Mouse (Mus musculus): Measurements from ENCODE around the gene Hist1h2bb. TPM values are rescaled to one million over a fixed set of nuclear protein-coding genes. Genes with fewer than 3 reads are reported as not detected.

Gene Hist1h2bb
- total and polyA plus RNA-seq, 3 experiments: 0.53 to 2,852 (median 54.6) TPM

- dilution Hi-C loops (cut with MboI; ENCODE audit: extremely low pct_ligation_motif_present, extremely low pct_unique_long_range_greater_than_20kb, low sequenced_read_pairs) (no loop called here), in situ Hi-C loops (cut with MboI; ENCODE audit: low pct_ligation_motif_present, low pct_unique_long_range_greater_than_20kb, low sequenced_read_pairs) (loop anchor here (5.0 kb wide), 1 partner anchor 37 kb away; no protein-coding TSS in a partner anchor)
- H3K27ac ChIP-seq (ENCODE audit: insufficient read depth, low read depth): peak overlapping the region; percentile 95
- peak overlapping the region; percentile 54 to 74 (median 54) for H3K4me3 ChIP-seq (replicated peaks in 1 of 3; ENCODE audit: low read depth in 2 of 3, low read length in 2 of 3, poor library complexity in 1 of 3)
- no peaks in the 10 kb centered on the region for H3K9me3 ChIP-seq (replicated peaks; ENCODE audit: low read length)
- no peaks in the 10 kb centered on the region for H3K36me3 ChIP-seq (replicated peaks in 1 of 2; ENCODE audit: control insufficient read depth in 1 of 2, insufficient read depth in 1 of 2, low read length in 1 of 2)
- no peaks in the 10 kb centered on the region for H3K79me2 ChIP-seq (replicated peaks; ENCODE audit: control insufficient read depth, extremely low read depth, insufficient read depth, poor library complexity, severe bottlenecking)
- H3K4me1 ChIP-seq (ENCODE audit: control insufficient read depth in 1 of 2, insufficient read depth in 2 of 2): peaks cover 3 to 29% of the 10 kb centered on the region in 2 experiments; a peak in 3 of 4 replicates
- no peaks in the 10 kb centered on the region for H3K27me3 ChIP-seq (replicated peaks)
- H3K4me2 ChIP-seq (ENCODE audit: insufficient read depth, low read depth, poor library complexity, severe bottlenecking): 0 out of 2 replicates have a peak overlapping the region, but pooled peaks have one; percentile 84
- H3K9ac ChIP-seq (ENCODE audit: insufficient read depth, low read depth): peak overlapping the region; percentile 100
- DNase-seq (ENCODE audit: extremely low read depth): peak; percentile 96
- TF ChIP-seq ZC3H11A (IDR thresholded peaks at IDR 0.05; ENCODE audit: low read depth, low read length) (no peak), MEF2A (IDR thresholded peaks at IDR 0.05; ENCODE audit: borderline replicate concordance, low read depth, low read length) (0 out of 2 replicates have a peak, but pooled peaks have one; percentile 61), EP300 (IDR thresholded peaks at IDR 0.05; ENCODE audit: low read length) (no peak), MXI1 (IDR thresholded peaks at IDR 0.05; ENCODE audit: low read depth, low read length) (peak; percentile 84), SMC3 (IDR thresholded peaks at IDR 0.05; ENCODE audit: low read depth, low read length) (peak; percentile 38), ZMIZ1 (IDR thresholded peaks at IDR 0.05; ENCODE audit: low read depth, low read length) (peak; percentile 99), E2F4 (IDR thresholded peaks at IDR 0.05; ENCODE audit: insufficient replicate concordance, low read depth, low read length) (peak; percentile 93; the same call in 1 of the 2 replicates), GABPA (IDR thresholded peaks at IDR 0.05; ENCODE audit: insufficient replicate concordance, low read depth, low read length) (no peak), MAX (IDR thresholded peaks at IDR 0.05; ENCODE audit: low read length) (no peak; the same call in 1 of the 2 replicates), NRF1 (IDR thresholded peaks at IDR 0.05; ENCODE audit: low read depth, low read length) (peak; percentile 50), ELF1 (IDR thresholded peaks at IDR 0.05; ENCODE audit: low read depth, low read length) (peak; percentile 80), MYC (IDR thresholded peaks at IDR 0.05; ENCODE audit: low read depth, low read length) (peak; percentile 56; the same call in 1 of the 2 replicates), ZKSCAN1 (IDR thresholded peaks at IDR 0.05; ENCODE audit: borderline replicate concordance, low read depth, low read length) (no peak), SIN3A (IDR thresholded peaks at IDR 0.05; ENCODE audit: low read length) (no peak; the same call in none of the 2 replicates), MAFK (IDR thresholded peaks at IDR 0.05; ENCODE audit: insufficient replicate concordance, low read length) (no peak), RCOR1 (conservative IDR thresholded peaks at IDR 0.05; ENCODE audit: low read depth, low read length) (peak; percentile 93), JUN (IDR thresholded peaks at IDR 0.05; ENCODE audit: insufficient read depth, low read depth, low read length) (no peak), POLR2A (IDR thresholded peaks at IDR 0.05; ENCODE audit: low read depth, low read length) (peak; percentile 95), TCF12 (IDR thresholded peaks at IDR 0.05; ENCODE audit: low read depth, low read length) (peak; percentile 44; the same call in 1 of the 2 replicates), USF1 (IDR thresholded peaks at IDR 0.05; ENCODE audit: low read depth, low read length) (no peak; the same call in 1 of the 2 replicates), HCFC1 (IDR thresholded peaks at IDR 0.05; ENCODE audit: low read depth, low read length) (peak; percentile 69), RAD21 (IDR thresholded peaks at IDR 0.05; ENCODE audit: low read depth, low read length) (no peak), POLR2AphosphoS2 (IDR thresholded peaks at IDR 0.05; ENCODE audit: low read depth, low read length) (peak; percentile 99), PAX5 (IDR thresholded peaks at IDR 0.05; ENCODE audit: low read length) (no peak), IRF4 (IDR thresholded peaks at IDR 0.05; ENCODE audit: low read depth, low read length) (peak; percentile 71; the same call in 1 of the 2 replicates), MAZ (IDR thresholded peaks at IDR 0.05; ENCODE audit: low read depth, low read length) (peak; percentile 65), CHD1 (IDR thresholded peaks at IDR 0.05; ENCODE audit: low read depth, low read length) (no peak; the same call in 1 of the 2 replicates), UBTF (IDR thresholded peaks at IDR 0.05; ENCODE audit: low read depth, low read length) (peak; percentile 99), NELFE (IDR thresholded peaks at IDR 0.05; ENCODE audit: low read depth, low read length) (peak; percentile 90), ZNF384 (IDR thresholded peaks at IDR 0.05; ENCODE audit: low read depth, low read length) (no peak), TBP (conservative IDR thresholded peaks at IDR 0.05; ENCODE audit: low read depth, low read length) (no peak), JUND (conservative IDR thresholded peaks at IDR 0.05; ENCODE audit: low read depth, low read length) (no peak), BHLHE40 (IDR thresholded peaks at IDR 0.05; ENCODE audit: low read depth, low read length) (peak; percentile 52; the same call in 1 of the 2 replicates), ETS1 (conservative IDR thresholded peaks at IDR 0.05; ENCODE audit: low read depth, low read length) (no peak; the same call in none of the 2 replicates), CTCF (conservative IDR thresholded peaks at IDR 0.05 in 1 of 2, IDR thresholded peaks at IDR 0.05 in 1 of 2; ENCODE audit: low read depth in 2 of 2, low read length in 2 of 2) (no peak), KAT2A (IDR thresholded peaks at IDR 0.05; ENCODE audit: insufficient replicate concordance, low read length) (peak; percentile 66; the same call in 1 of the 2 replicates), CHD2 (IDR thresholded peaks at IDR 0.05; ENCODE audit: low read length) (peak; percentile 95)
These were observed 7.2 kb upstream of the Hist1h2bb start for GRCm38 (mm10) chr13:23739069-23739921.
